ENCODE assay signal across 8 mouse cellular contexts in the genomic region with DNA sequence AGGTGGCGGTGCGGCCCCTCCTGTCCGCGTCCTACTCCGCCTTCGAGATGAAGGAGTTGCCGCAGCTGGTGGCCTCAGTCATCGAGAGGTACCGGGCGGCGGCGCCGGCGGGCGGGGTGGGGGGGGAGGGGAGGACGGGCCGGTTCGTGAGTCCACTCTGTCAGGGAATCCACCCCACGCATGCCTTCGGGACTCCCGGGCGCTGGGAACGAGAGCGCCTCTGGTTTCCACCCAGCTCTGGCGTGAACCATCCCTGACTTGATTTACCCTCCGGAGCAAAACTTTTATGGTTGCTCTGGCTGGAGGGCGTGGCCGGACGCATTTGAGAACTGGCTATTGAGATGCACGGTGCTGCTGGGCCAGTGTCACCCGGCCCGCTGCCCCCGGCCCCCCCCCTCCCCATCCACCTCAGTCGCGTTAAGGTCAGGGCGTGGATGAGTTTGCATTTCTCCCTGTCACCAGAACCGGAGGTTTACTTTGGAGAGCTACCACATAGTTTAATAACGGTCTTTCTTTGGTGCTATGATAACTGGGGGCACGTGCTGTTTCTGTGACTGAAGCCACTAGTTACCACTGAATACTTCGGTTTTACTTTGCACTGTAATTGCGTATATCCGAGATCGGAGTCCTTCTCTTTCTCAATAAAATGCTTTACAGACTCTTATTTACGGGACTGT. TPM values are rescaled to one million over a fixed set of nuclear protein-coding genes. Genes with fewer than 3 reads are reported as not detected.
DNase-seq lines count a peak whose midpoint lies in the region; ATAC-seq and TF ChIP-seq lines count a peak whose summit lies in the region.

No protein-coding gene starts in this region.

- peak; percentile 20; the same call in 1 of the 2 replicates for ATAC-seq in common myeloid progenitor, adult 5-6 weeks (replicated peaks; ENCODE audit: low read depth, poor library complexity, severe bottlenecking)
- ATAC-seq in hindbrain, embryonic 11.5 days (ENCODE audit: low FRiP score) = no peak; the same call in none of the 2 replicates
- peak; percentile 58 for ATAC-seq in liver, postnatal 0 days

- H3K4me2 ChIP-seq in hindbrain, embryonic 11.5 days (replicated peaks; ENCODE audit: low read depth, low read length) = peak overlapping the region; percentile 72
- H3K4me2 ChIP-seq in liver, postnatal 0 days (ENCODE audit: low read depth, low read length) = peak overlapping the region; percentile 66

- peaks cover 9% of the 10 kb centered on the region for H3K4me1 ChIP-seq in spleen, adult 2 months (ENCODE audit: control insufficient read depth, insufficient read depth, insufficient read length)
- H3K4me1 ChIP-seq in hindbrain, embryonic 11.5 days (replicated peaks; ENCODE audit: control insufficient read depth, insufficient read depth, low read length) = peaks cover 4% of the 10 kb centered on the region
- H3K4me1 ChIP-seq in liver, postnatal 0 days (ENCODE audit: insufficient read depth) = peaks cover 27% of the 10 kb centered on the region

- no peak for TF ChIP-seq EP300 in liver, postnatal 0 days (IDR thresholded peaks at IDR 0.05; ENCODE audit: low read depth)

- peak in 1 of 2 experiments; percentile 13 for DNase-seq in spleen, adult 2 months (ENCODE audit: low read depth in 1 of 2, low spot score in 2 of 2)
- DNase-seq in spleen, postnatal 14 days (ENCODE audit: low spot score in 2 of 2) = no peak
- peak; percentile 5 for DNase-seq in hindbrain, embryonic 11.5 days (ENCODE audit: low spot score)
- peak; percentile 74 for DNase-seq in liver, postnatal 0 days
- peak; percentile 36 for DNase-seq in skeletal muscle tissue, adult 2 months (ENCODE audit: low read depth, low spot score)
- DNase-seq in thymus, postnatal 14 days = no peak
- no peak for DNase-seq in spleen, adult 18-20 months

- no peaks in the 10 kb centered on the region for H3K36me3 ChIP-seq in spleen, adult 2 months (ENCODE audit: control insufficient read depth, insufficient read depth, low read length)
- H3K36me3 ChIP-seq in hindbrain, embryonic 11.5 days (ENCODE audit: control insufficient read depth, insufficient read depth, low read length) = no peaks in the 10 kb centered on the region
- peaks cover 10% of the 10 kb centered on the region for H3K36me3 ChIP-seq in liver, postnatal 0 days (replicated peaks; ENCODE audit: insufficient read depth, low read length)

- no peaks in the 10 kb centered on the region for H3K9me3 ChIP-seq in hindbrain, embryonic 11.5 days (ENCODE audit: control insufficient read depth, low read length)
- no peaks in the 10 kb centered on the region for H3K9me3 ChIP-seq in liver, postnatal 0 days (ENCODE audit: low read length)

- no peaks in the 10 kb centered on the region for H3K27me3 ChIP-seq in spleen, adult 2 months (ENCODE audit: control insufficient read depth, insufficient read depth, low read length)
- no peaks in the 10 kb centered on the region for H3K27me3 ChIP-seq in hindbrain, embryonic 11.5 days (ENCODE audit: control insufficient read depth, insufficient read depth, low read length)
- H3K27me3 ChIP-seq in liver, postnatal 0 days (ENCODE audit: insufficient read depth, low read length) = no peaks in the 10 kb centered on the region

- no peak for TF ChIP-seq POLR2A in spleen, adult 2 months (IDR thresholded peaks at IDR 0.05; ENCODE audit: low read depth, low read length)

- peak overlapping the region; percentile 71 for H3K9ac ChIP-seq in hindbrain, embryonic 11.5 days (ENCODE audit: low read depth, low read length)
- peak overlapping the region; percentile 91 for H3K9ac ChIP-seq in liver, postnatal 0 days (replicated peaks)

- whole genome bisulfite sequencing in spleen, adult 2 months = under 1% methylated on average over 43 of the region's 44 CpGs
- 6% methylated on average over 31 of the region's 44 CpGs for WGBS in hindbrain, embryonic 11.5 days
- 2% methylated on average over 33 of the region's 44 CpGs for WGBS in liver, postnatal 0 days (ENCODE audit: insufficient replicate concordance)

- peak overlapping the region; percentile 72; the same call in 1 of the 2 replicates for H3K27ac ChIP-seq in spleen, adult 2 months (ENCODE audit: insufficient read depth, low read length)
- H3K27ac ChIP-seq in hindbrain, embryonic 11.5 days (ENCODE audit: low read depth, low read length) = peak overlapping the region; percentile 55
- H3K27ac ChIP-seq in liver, postnatal 0 days (ENCODE audit: low read depth) = peak overlapping the region; percentile 97

- no peak for TF ChIP-seq CTCF in spleen, adult 2 months (IDR thresholded peaks at IDR 0.05; ENCODE audit: extremely low read depth, insufficient read depth, insufficient read length, insufficient replicate concordance)
- TF ChIP-seq CTCF in liver, postnatal 0 days (IDR thresholded peaks at IDR 0.05; ENCODE audit: low read depth) = no peak

- H3K4me3 ChIP-seq in spleen, adult 2 months (ENCODE audit: extremely low read depth, insufficient read depth, insufficient read length) = peak overlapping the region; percentile 83
- H3K4me3 ChIP-seq in hindbrain, embryonic 11.5 days (ENCODE audit: low read depth, low read length) = peak overlapping the region; percentile 82
- H3K4me3 ChIP-seq in liver, postnatal 0 days (ENCODE audit: low read depth, low read length) = peak overlapping the region; percentile 100

RNA-seq across cellular contexts. Expression of a gene that starts 28.5 kb away (rescaled TPM):
- polyA plus RNA-seq in spleen, adult 2 months (2012; rRNA removed) = 201 and 204 TPM in 2 replicates
- total RNA-seq in common myeloid progenitor, adult 5-6 weeks (2017) = 62.5 and 91.7 TPM in 2 replicates
- 76.5 and 82.5 TPM in 2 replicates for polyA plus RNA-seq in hindbrain, embryonic 11.5 days (2014; fragmentation: Nextera tagmentation; extraction: Ambion mirVana)
- 24.6 and 24.7 TPM in 2 replicates for polyA plus RNA-seq in liver, postnatal 0 days (2015; fragmentation: Nextera tagmentation; extraction: Ambion mirVana)

RNA-seq across cellular contexts. Expression of a gene that starts 28.5 kb away (rescaled TPM):
- polyA plus RNA-seq in spleen, adult 2 months (2012; rRNA removed) = 17.2 and 23.3 TPM in 2 replicates
- 30.5 and 43.8 TPM in 2 replicates for total RNA-seq in common myeloid progenitor, adult 5-6 weeks (2017)
- 21.6 and 23.5 TPM in 2 replicates for polyA plus RNA-seq in hindbrain, embryonic 11.5 days (2014; fragmentation: Nextera tagmentation; extraction: Ambion mirVana)
- 6.8 and 8.2 TPM in 2 replicates for polyA plus RNA-seq in liver, postnatal 0 days (2015; fragmentation: Nextera tagmentation; extraction: Ambion mirVana)

RNA-seq across cellular contexts. Expression of a gene that starts 28.5 kb away (rescaled TPM):
- polyA plus RNA-seq in spleen, adult 2 months (2012; rRNA removed) = 15.2 and 19.0 TPM in 2 replicates
- 62.4 and 68.3 TPM in 2 replicates for total RNA-seq in common myeloid progenitor, adult 5-6 weeks (2017)
- polyA plus RNA-seq in hindbrain, embryonic 11.5 days (2014; fragmentation: Nextera tagmentation; extraction: Ambion mirVana) = 120 and 123 TPM in 2 replicates
- 46.2 and 46.7 TPM in 2 replicates for polyA plus RNA-seq in liver, postnatal 0 days (2015; fragmentation: Nextera tagmentation; extraction: Ambion mirVana)

Comparison
In these comparisons a context has a peak if more than half of its experiments do, and no peak if none do; other contexts are left out.
1. DNase-seq: peak in hindbrain, embryonic 11.5 days (single experiment), liver, postnatal 0 days (single experiment) and skeletal muscle tissue, adult 2 months (single experiment); none in spleen, postnatal 14 days (0 of 2), thymus, postnatal 14 days (single experiment) and spleen, adult 18-20 months (0 of 2).
2. Peak in every context shown above with its lines, with median percentiles within 50 percentile points of each other: H3K27ac ChIP-seq and H3K4me3 ChIP-seq.